Mouse (Mus musculus): ENCODE measurements around the gene Csad.

Csad gene

DNA sequence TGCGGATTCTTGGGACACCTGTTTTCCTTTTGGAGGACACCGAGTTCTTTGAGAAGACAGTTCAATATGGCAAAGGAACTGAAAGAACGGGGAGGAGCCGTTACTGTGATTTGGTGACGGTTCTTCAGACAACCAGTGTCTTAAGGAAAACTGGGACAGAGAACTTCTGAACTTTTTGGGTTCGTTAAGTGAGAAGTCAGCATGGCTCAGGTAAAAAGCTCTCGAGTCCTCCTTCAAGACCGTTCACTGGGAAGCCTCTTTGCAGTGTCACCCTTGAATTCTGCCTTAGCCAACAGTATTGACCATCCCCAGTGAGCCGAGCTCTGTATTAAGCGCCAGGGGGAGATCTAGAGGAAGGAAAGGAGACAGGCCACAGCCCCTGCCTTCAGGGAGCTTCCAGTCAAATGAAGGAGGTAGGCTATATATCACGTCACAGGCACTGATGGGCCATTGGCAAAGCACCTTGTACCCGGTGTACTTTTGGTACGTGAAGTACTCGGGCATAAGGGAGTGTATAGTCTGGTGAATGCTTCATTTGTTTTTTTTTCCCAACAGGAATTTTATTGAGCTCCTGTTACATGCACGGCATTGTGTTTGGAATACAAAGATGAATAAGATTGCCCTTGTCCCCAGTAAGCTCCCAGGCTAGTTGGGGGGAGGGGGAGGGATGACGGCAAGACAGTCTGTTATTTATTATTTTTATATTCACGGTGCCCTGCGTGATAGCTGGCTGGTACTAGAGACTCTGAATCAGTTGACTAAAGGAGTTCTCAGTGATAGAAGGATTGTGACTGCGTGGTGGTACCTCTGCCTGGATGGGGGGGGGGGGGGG lies at the start of gene Csad:
Gene Csad, minus strand, starts transcription at position 51 of the 832 bp plus-strand sequence.
- no peak for DNase-seq

GRCm38 (mm10) chr15:102250521-102250920 lies 46.0 kb upstream of the Csad start:
- DNase-seq = no peak

DNA sequence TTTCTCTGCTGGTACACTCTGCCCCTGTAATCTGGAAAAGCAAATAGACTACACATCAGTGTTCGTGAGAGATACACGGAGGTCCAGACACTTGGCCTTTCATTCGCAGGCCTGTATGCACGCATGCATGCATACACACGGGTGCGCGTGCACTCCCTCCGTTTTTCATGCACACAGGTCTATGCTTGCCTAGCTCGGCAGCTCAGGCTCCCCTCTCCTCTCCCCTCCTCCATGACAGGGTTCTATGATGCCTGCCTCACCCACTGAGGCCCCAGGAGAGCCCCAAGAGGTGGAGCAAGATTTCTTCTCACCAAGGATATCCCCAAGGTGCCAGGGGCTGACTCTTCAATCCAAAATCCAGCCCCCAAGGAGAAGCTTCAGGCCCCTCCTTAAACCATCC lies 45.4 kb upstream of the Csad start:
- no peak for DNase-seq

DNA sequence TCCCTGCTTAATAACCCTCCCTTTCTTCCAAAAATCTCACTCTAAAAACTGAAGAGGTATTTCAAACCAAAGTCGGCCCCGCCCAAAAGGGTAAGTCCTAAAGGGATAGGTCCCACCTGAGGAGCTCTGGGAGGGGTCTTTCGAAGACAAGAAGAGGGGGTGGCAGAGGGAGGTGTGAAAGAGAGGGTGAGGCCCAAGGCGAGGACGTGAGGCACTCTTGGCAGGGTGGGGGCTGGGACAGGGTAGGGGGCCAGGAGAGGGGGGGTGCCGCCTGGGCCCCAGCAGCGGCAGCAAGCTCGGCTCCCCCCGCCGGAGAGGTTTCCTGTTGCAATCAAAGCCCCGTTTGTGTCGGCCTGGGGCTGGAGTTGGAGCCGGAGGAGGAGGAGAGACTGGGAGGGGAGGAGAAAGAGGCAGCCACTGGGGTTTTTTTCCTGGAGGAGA lies 44.7 kb upstream of the Csad start:
- DNase-seq = peak; percentile 18

GRCm38 (mm10) chr15:102248812-102249191 lies 44.3 kb upstream of the Csad start:
- peak; percentile 34 for DNase-seq

DNA sequence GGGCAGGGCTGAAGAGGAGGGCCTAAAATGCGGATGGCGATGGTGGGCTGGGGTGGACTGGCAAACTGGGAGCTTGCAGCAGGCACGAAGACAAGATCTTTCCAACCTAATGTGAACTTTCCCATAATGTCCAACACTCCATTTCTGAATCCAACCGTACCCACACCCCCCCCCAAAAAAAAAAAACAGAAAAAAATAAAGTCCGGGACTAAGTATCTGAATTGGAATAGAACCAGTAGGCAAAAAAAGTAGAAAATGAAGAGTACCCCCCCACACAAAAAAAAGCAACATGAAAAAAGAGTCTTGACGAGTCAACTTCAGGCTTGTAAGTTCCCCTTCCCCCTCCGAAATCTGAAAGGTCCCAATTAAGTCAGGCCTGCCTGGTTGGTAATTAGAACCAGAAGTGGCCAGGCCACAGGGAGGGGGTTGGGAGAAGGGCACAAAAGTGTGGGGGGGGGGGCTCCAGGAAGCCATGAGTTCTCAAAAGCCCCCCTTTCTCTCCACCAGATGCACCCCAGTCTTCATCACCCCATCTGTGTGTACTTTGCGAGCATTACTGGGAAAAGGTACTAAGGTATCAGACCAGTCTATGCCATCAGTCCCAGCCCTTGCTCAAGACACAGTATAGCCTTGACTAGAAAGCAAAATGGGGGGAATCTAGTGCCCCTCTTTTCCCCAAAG lies 43.7 kb upstream of the Csad start:
- DNase-seq = no peak

GRCm38 (mm10) chr15:102247252-102248130 lies 43.0 kb upstream of the Csad start:
- DNase-seq = peak; percentile 59

DNA sequence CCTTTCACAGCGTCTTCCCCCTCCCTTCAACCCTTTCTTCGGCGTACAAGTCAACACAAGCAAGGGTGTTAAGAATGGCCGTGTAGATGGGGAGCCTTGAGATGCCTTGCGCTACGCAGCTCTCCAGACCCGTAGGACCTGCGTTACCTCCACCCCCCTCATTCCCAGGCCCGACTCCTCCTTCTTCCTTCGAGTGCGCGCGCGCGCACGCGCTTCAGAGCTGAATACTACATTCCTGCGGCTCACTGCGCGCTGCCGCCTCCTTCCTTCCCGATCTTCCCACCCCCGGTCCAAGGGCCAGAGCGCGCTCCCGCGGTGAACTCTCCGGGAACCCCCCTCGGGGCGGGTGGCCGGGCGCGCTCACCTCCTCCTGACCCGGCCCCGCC lies 42.3 kb upstream of the Csad start:
- peak; percentile 92 for DNase-seq

DNA sequence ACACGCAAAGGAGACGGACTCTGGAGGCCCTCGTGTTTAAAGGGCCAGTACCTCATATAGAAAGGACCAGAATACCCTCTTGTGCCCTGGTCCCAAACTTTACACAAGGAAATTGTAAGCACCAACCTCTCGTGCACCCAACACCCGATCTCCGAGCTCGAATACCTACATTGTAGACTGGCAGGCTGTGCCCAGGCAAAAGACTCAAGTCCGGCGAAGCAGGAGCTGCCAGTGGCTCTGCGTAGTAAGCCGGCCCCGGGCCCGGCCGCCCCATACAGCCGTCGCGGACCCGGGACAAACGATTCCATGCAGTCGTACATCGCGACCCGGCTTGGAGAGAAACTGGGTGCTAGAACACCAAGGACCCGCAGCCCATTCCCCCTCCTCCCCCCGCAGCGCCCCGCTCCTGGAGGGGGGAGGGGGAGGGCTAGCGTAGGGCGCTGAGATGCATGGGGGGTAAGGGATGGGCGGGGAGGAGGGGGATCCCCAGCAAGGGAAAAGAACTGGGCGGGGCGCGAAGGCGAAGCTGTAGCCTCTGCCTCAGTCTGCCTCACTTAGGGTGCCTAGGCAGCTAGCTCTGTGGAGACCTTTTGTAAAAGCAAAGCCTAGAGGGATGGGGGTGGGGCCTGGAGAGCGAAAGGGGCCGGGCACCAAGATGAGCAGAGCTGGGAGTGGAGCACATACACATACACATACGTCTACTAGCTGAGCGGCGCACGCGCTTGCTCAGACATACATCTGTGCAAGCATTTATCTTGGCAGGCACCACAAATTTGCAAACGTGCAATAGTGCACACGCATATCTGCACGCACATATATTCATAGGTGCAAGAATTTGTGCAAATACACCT lies 41.6 kb upstream of the Csad start:
- DNase-seq = peak; percentile 74

DNA sequence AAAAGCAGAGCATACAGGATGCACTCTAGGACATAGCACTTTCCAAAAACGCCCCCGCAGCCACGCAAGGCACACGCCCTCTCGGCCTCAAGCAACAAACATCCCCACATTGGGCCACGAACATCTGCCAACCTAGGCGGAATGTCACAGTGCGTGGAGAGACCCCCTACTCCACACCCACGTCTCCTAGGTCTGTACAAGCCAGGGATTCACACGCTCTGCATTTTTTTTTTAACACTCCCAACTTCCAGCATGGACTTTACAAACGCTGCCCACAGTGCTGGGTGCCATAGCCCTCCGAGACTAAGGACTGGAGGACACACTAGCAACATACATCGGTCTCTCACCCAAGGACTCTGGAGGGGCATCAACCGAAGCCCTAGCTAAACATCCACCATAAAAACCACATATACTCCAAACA lies 40.9 kb upstream of the Csad start:
- no peak for DNase-seq

DNA sequence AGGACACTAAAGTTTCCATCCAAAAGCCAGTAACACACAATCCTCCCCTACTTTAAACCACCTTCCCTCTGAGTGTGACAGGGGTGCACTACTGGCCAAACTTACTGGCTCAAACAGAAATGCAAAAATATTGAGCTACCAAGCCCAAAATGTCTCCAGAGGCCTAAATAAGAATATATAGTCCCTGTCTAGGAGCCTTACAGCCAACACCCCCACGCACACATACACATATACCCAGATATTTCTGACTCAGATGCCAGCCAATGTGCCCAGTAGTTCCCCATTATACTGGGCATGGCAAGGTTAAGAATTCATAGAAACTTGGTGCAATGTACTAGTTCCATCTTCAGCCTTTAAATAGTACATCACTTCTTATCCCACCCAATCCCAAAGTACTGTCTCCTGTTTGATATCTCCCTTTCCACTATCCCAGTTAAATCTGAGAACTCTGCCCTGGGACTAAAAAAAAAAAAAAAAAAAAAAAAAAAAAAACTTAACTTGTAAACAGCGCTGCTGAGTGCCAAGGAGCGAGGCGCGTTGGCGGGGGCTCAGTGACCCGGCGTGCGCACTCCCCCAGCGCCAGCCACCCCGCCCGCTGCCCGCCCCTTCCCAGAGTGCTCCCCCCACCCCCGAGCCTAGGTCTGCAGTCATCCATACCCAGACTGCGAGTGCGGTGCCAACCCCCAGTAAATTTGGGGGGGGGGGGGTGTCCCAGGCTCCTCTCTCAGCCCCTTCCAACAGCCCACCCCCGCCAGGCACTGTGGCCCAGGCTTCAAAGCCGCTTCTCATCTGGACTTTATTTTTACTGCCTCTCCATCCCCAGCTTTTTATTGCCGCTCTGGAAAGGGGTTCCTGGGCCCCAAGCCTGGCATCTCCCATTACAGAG lies 40.0 kb upstream of the Csad start:
- DNase-seq = no peak

DNA sequence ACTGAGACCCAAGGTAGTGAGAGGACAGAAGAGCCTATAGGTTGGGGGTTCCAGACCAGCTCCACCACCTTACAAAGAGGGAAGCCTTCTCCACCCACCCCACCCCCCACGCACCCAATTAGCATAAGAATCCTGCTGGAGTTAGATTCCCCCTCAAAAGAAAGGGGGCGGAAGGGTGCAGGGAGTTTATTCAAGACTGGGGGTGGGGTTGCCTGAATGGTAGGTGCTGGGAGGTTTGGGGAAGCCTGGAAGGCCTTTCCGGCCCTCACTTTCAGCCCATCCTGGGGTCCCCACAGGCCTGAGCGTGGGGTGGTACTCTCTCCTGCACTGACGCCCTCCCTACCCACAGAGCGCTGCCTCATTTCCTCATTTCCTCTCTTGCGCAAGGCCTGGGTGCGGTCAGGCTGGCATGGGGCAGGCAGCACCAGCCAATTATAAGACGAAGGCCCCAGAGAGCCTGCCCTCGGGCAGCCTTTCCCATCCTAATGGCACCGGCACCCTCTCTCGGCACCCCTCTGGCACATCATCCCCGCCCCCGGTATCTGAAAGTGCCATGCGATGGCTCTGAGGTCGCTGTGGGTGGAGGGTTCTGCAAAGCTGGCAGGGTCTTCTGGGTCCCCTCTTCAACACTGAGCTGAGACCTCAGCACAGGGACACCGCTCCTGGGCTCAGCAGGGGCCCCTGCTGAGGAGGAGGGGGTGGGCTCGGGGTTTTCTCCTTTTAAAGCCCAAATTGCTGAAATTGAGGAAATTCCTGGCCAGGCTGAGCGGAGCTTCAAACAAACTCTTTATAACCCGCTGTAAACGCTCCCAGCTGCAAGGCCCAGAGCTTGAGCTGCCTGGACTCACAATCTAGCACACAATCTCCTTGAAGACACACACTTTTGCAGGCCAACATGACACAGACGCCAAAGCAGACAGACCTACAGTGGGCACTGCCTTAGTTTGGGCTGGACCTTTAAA lies 39.0 kb upstream of the Csad start:
- no peak for DNase-seq

DNA sequence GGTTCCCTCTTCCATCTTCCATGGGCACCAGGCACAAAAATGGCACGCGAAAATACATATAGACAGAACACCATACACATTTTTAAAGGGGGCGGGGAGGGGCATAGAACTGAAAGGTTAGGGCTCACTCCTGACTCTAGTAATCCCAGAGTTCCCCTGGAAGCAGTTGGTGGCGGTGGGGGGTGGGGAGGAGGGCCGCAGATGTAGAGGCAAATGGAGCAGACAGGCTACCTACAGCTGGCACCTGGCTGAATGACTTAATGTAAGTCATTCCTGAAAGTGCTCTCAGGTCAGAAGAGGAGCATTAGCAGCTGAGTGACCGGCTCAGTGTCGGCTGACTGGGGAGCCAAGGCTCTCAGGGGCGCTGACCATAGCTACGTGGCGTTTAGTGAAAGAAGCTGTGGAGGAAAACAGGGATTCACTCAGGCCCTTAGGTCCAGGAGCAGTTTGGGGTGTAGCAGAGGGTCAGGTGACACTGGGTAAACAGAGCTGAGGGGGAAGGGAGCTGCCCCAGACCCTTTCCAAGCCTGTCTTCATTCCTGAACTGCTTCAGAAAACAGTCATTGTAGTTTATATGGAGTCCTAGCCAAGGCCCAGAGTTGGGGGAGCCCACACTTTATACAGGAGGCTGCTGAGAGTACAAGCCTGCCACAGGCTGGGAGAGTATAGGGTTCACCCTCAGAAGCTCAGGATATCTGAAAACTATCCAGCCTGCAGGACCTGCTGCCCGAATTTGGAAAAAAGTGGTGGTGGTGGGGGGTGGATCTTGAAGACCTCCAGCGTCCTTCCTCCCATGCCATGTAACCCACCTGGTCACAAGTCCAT lies 38.1 kb upstream of the Csad start:
- DNase-seq = no peak

DNA sequence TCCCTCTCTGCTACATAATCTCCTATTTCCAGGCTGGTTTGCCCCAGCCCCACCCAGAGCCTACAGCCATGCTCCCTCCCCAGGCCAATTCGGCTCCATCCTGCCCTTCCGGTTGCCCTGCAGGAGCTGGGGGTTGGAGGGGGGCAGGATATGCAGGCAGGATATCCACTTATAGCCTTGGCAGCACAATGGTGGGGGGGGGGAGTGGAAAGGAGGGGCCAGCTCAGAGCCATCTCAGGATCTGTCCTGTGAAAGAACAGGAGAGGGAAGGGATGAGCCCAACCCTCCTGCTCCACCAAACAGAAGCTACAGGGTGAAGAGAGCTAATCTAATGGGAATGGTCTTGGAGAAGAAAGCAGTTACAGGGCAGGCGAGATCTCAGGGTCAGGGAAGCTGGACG lies 36.1 kb upstream of the Csad start:
- DNase-seq = no peak

GRCm38 (mm10) chr15:102239851-102240250 lies 35.3 kb upstream of the Csad start:
- DNase-seq = no peak

DNA sequence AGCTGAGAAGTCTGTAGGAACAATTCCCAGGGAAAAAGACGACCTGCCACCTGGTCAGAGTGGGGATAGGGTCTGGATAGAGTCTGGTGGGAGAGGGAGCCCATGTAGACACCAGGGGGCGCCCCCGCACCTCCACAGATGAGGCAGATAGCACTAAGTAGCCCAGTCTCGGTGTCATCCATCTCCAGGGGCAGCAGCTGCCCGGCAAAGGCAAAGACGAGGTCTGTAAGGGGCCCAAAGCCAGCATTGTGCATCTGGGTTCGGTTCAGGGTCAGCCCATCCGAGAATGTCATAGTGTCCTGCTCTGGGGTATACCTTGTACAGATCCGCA lies 34.7 kb upstream of the Csad start:
- peak; percentile 70 for DNase-seq

GRCm38 (mm10) chr15:102238543-102239259 lies 34.2 kb upstream of the Csad start:
- DNase-seq = no peak

DNA sequence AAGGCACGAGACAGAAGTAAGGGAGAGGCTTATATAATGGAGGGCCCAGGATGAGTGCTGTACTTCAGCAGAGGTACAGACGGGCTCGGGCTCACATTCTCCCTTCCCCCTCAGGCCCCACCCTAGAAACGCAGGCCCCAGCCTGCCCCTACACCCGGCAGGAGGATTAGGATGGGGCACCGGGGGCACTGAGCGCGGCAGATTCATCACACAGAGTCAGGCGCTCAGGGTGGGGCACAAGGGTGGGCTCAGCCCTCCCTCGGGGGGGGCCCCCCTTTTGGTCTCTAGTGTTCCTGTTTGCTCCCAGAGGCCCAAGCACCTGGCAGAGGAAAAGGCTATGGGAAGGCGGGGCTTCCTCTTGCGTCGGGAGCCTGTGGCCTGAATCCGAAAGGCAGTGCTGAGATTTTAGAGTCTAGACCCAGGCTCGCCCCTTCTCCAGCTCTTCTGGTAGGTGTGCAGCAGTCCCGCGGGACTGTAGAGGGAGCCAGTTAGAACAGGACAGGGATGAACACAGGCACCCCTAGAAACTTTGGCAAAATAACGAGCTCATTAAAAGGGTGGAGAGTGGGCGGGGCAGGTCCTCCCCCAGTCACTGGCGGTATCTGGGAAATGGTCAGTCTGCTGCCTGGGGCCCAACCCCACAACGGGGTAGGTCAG lies 31.0 kb upstream of the Csad start:
- DNase-seq = no peak

All from cerebellum, adult 11 months (tissue).